Mouse (Mus musculus) MEL (cell line): ENCODE measurements at regions not wholly inside any gene's neighbourhood (a gene's known extent, or its start where the extent isn't known, plus 50 kb on each side); places are given as distances from the start of the nearest gene placed in this dataset.

Source experiments
- DNase-seq: peaks from one replicate; pipeline ENCODE4 v3.0.0; 2011; ENCODE audit warnings: low read depth, low spot score
- H3K27ac ChIP-seq: 2 replicates; pipeline ENCODE4 v1.5.1; 2012; ENCODE audit warnings: low read depth, mild to moderate bottlenecking, control low read depth, low read length, moderate library complexity; ENCODE audit not compliant: control insufficient read depth
- H3K27me3 ChIP-seq, 2 experiments: fragments of 150-350 bp in 1 of 2; sonication (generic) in 1 of 2; 2 replicates each; pipeline ENCODE4 v1.6.1; 2012; ENCODE audit warnings: low read length in 2 of 2, mild to moderate bottlenecking in 2 of 2, improper control_type of control experiment in 1 of 2, moderate library complexity in 1 of 2; ENCODE audit not compliant: insufficient read depth in 2 of 2, control insufficient read depth in 1 of 2
- H3K36me3 ChIP-seq, 2 experiments: 2 replicates each; pipeline ENCODE4 v1.6.1; 2012 to 2014; ENCODE audit warnings: low read length in 2 of 2, improper control_type of control experiment in 1 of 2, inconsistent platforms in 1 of 2, mild to moderate bottlenecking in 1 of 2; ENCODE audit not compliant: insufficient read depth in 2 of 2, control insufficient read depth in 1 of 2
- H3K4me1 ChIP-seq, 2 experiments: fragments of 150-350 bp in 1 of 2; sonication (generic) in 1 of 2; 2 replicates each; pipeline ENCODE4 v1.6.1; 2012; ENCODE audit warnings: low read length in 2 of 2, improper control_type of control experiment in 1 of 2, mild to moderate bottlenecking in 1 of 2; ENCODE audit not compliant: insufficient read depth in 2 of 2, control insufficient read depth in 1 of 2
- H3K4me3 ChIP-seq, 2 experiments: fragments of 150-350 bp in 1 of 2; sonication (generic) in 1 of 2; 2 replicates each; pipeline ENCODE4 v1.5.1; 2012; ENCODE audit warnings: low read depth in 2 of 2, low read length in 2 of 2, mild to moderate bottlenecking in 2 of 2, moderate library complexity in 2 of 2, control low read depth in 1 of 2, improper control_type of control experiment in 1 of 2; ENCODE audit not compliant: control insufficient read depth in 1 of 2, insufficient read depth in 1 of 2
- H3K79me2 ChIP-seq: 2 replicates; pipeline ENCODE4 v1.6.1; 2012; ENCODE audit warnings: mild to moderate bottlenecking, low read length, moderate library complexity; ENCODE audit not compliant: control insufficient read depth, poor library complexity, insufficient read depth
- H3K9ac ChIP-seq: 2 replicates; pipeline ENCODE4 v1.6.1; 2012; ENCODE audit warnings: low read depth, mild to moderate bottlenecking, control low read depth, low read length, moderate library complexity; ENCODE audit not compliant: control insufficient read depth, poor library complexity, severe bottlenecking
- H3K9me3 ChIP-seq: fragments of 150-350 bp; sonication (generic); replicated peaks from 2 replicates; pipeline ENCODE4 v1.6.1; 2012; ENCODE audit warnings: mild to moderate bottlenecking, low read length, improper control_type of control experiment, moderate library complexity; ENCODE audit not compliant: insufficient read depth
- CHD1 ChIP-seq: IDR thresholded peaks from 2 replicates; pipeline ENCODE4 v1.6.1; 2012; ENCODE audit warnings: low read depth, mild to moderate bottlenecking, inconsistent platforms, low read length, improper control_type of control experiment
- CTCF ChIP-seq, 3 experiments: IDR thresholded peaks in 2 of 3; conservative IDR thresholded peaks in 1 of 3; 2 replicates each; pipeline ENCODE4 v1.5.1; 2011 to 2012; ENCODE audit warnings: low read length in 3 of 3, low read depth in 2 of 3, mild to moderate bottlenecking in 2 of 3, improper control_type of control experiment in 1 of 3, inconsistent platforms in 1 of 3, mixed read lengths in 1 of 3, moderate library complexity in 1 of 3; ENCODE audit not compliant: control insufficient read depth in 1 of 3, insufficient read depth in 1 of 3, poor library complexity in 1 of 3, severe bottlenecking in 1 of 3
- GABPA ChIP-seq: IDR thresholded peaks from 2 replicates; pipeline ENCODE4 v1.6.1; 2012; ENCODE audit warnings: low read depth, mild to moderate bottlenecking, inconsistent platforms, low read length, improper control_type of control experiment, moderate library complexity
- POLR2AphosphoS5 ChIP-seq: IDR thresholded peaks from 2 replicates; pipeline ENCODE4 v1.6.1; 2012; ENCODE audit warnings: low read depth, borderline replicate concordance, mild to moderate bottlenecking, inconsistent platforms, low read length, moderate library complexity, mixed read lengths
- RAD21 ChIP-seq: IDR thresholded peaks from 2 replicates; pipeline ENCODE4 v1.6.1; 2011; ENCODE audit warnings: mild to moderate bottlenecking, low read depth, low read length, improper control_type of control experiment
- SMC3 ChIP-seq: IDR thresholded peaks from 2 replicates; pipeline ENCODE4 v1.6.1; 2011; ENCODE audit warnings: low read depth, low read length, improper control_type of control experiment
- USF1 ChIP-seq: IDR thresholded peaks from 2 replicates; pipeline ENCODE4 v1.6.1; 2014; ENCODE audit warnings: low read depth, mild to moderate bottlenecking, inconsistent platforms, low read length, improper control_type of control experiment, moderate library complexity
- USF2 ChIP-seq, 2 experiments: IDR thresholded peaks; 2 replicates each; pipeline ENCODE4 v1.6.1; 2011 to 2012; ENCODE audit warnings: improper control_type of control experiment in 2 of 2, low read length in 2 of 2, borderline replicate concordance in 1 of 2, inconsistent platforms in 1 of 2, low read depth in 1 of 2, mild to moderate bottlenecking in 1 of 2; ENCODE audit not compliant: insufficient read depth in 1 of 2
- ZKSCAN1 ChIP-seq: IDR thresholded peaks from 2 replicates; pipeline ENCODE4 v1.6.1; 2012; ENCODE audit warnings: low read depth, mild to moderate bottlenecking, inconsistent platforms, low read length, improper control_type of control experiment, moderate library complexity

GRCm38 (mm10) chr4:48770954-48771665 is 107.8 kb downstream of the Cavin4 start:
- TF ChIP-seq CTCF (IDR thresholded peaks at IDR 0.05 in 2 of 3, conservative IDR thresholded peaks at IDR 0.05 in 1 of 3; ENCODE audit: control insufficient read depth in 1 of 3, insufficient read depth in 1 of 3, low read depth in 2 of 3, low read length in 3 of 3, poor library complexity in 1 of 3, severe bottlenecking in 1 of 3) (peak; percentile 44 to 59 (median 44)), RAD21 (peak; percentile 37), SMC3 (peak; percentile 59), GABPA (no peak), USF1 (peak; percentile 36; the same call in 1 of the 2 replicates)
- no peaks in the 10 kb centered on the region for H3K79me2 ChIP-seq
- no peaks in the 10 kb centered on the region for H3K27me3 ChIP-seq
- H3K4me3 ChIP-seq = no peak overlapping the region
- no peaks in the 10 kb centered on the region for H3K4me1 ChIP-seq
- no peak overlapping the region for H3K9ac ChIP-seq
- H3K9me3 ChIP-seq = no peaks in the 10 kb centered on the region
- no peak overlapping the region for H3K27ac ChIP-seq
- peak; percentile 47 for DNase-seq
- H3K36me3 ChIP-seq = no peaks in the 10 kb centered on the region

- H3K79me2 ChIP-seq = no peaks in the 10 kb centered on the region
- no peak for DNase-seq
- H3K9ac ChIP-seq = no peak overlapping the region
- no peaks in the 10 kb centered on the region for H3K9me3 ChIP-seq
- TF ChIP-seq POLR2AphosphoS5 (no peak), USF2 (IDR thresholded peaks at IDR 0.05; ENCODE audit: borderline replicate concordance in 1 of 2, insufficient read depth in 1 of 2, low read depth in 1 of 2, low read length in 2 of 2) (no peak), CHD1 (no peak), ZKSCAN1 (no peak)
- TF ChIP-seq, all 39 proteins: peak for 0
- Histone ChIP-seq H3K4me3 (no peak overlapping the region), H3K27ac (no peak overlapping the region), H3K36me3 (no peaks in the 10 kb centered on the region), H3K4me1 (no peaks in the 10 kb centered on the region), H3K27me3 (no peaks in the 10 kb centered on the region)
Measured at GRCm38 (mm10) chr4:48771836-48772235, 108.5 kb downstream of the Cavin4 start.

- no peaks in the 10 kb centered on the region for H3K4me1 ChIP-seq
- H3K36me3 ChIP-seq = no peaks in the 10 kb centered on the region
- no peak overlapping the region for H3K4me3 ChIP-seq
- TF ChIP-seq POLR2AphosphoS5 = no peak
- no peak for TF ChIP-seq GABPA
- peak; percentile 50 to 72 (median 57) for TF ChIP-seq CTCF (IDR thresholded peaks at IDR 0.05 in 2 of 3, conservative IDR thresholded peaks at IDR 0.05 in 1 of 3; ENCODE audit: control insufficient read depth in 1 of 3, insufficient read depth in 1 of 3, low read depth in 2 of 3, low read length in 3 of 3, poor library complexity in 1 of 3, severe bottlenecking in 1 of 3)
- peak; percentile 47 for TF ChIP-seq RAD21
- TF ChIP-seq SMC3 = peak; percentile 48
- no peak overlapping the region for H3K9ac ChIP-seq
- H3K27ac ChIP-seq = no peak overlapping the region
- H3K9me3 ChIP-seq = no peaks in the 10 kb centered on the region
- no peaks in the 10 kb centered on the region for H3K79me2 ChIP-seq
- DNase-seq = peak; percentile 30
- H3K27me3 ChIP-seq = no peaks in the 10 kb centered on the region
Measured at GRCm38 (mm10) chr4:48779202-48779905, 116.0 kb downstream of the Cavin4 start.
